Mouse (Mus musculus) layer of hippocampus, adult 18-20 months (tissue): ENCODE measurements around the gene Ranbp1. TPM values are rescaled to one million over a fixed set of nuclear protein-coding genes. Genes with fewer than 3 reads are reported as not detected.
A peak's percentile ranks its signal among the peaks of the same experiment; 100 is the strongest.
"Not testable (repeated sequence)": the region's sequence is repeated elsewhere in the genome, so short reads cannot be mapped to it uniquely, and the experiment has no call there.

Experiments used
- DNase-seq, 2 experiments: peaks; one replicate each; pipeline ENCODE4 v3.0.0; 2022; ENCODE audit warnings: low spot score in 2 of 2
- microRNA-seq, 2 experiments: library from miRNA; unstranded; fragments of <30 nt; microRNA quantifications; one replicate each; pipeline ENCODE4 v1.2.0; 2021
- total RNA-seq, 2 experiments: library from RNA; stranded (reverse); gene quantifications; 2 replicates each; pipeline ENCODE4 v1.2.3; 2021

Ranbp1 gene
- total RNA-seq, 2 experiments from 2014 or later, result 88.9 to 95.6 TPM

GRCm38 (mm10) chr16:18203430-18204091 is 45.0 kb downstream of the Ranbp1 start:
- no peak for DNase-seq

GRCm38 (mm10) chr16:18202061-18202460 is 46.5 kb downstream of the Ranbp1 start:
- DNase-seq, result no peak

- no peak for DNase-seq
These were observed 46.9 kb downstream of the Ranbp1 start for GRCm38 (mm10) chr16:18201620-18202019.

- no peak for DNase-seq
These were observed 48.5 kb downstream of the Ranbp1 start for GRCm38 (mm10) chr16:18200062-18200461.

GRCm38 (mm10) chr16:18198365-18199098 is 50.0 kb downstream of the Ranbp1 start:
- DNase-seq, result no peak

GRCm38 (mm10) chr16:18197881-18198280 is 50.7 kb downstream of the Ranbp1 start:
- DNase-seq, result no peak

GRCm38 (mm10) chr16:18195561-18195960 is 53.0 kb downstream of the Ranbp1 start:
- not testable (repeated sequence) for DNase-seq

- DNase-seq, result peak in 1 of 2 experiments; percentile 66
These were observed 53.5 kb downstream of the Ranbp1 start for GRCm38 (mm10) chr16:18195068-18195467.

GRCm38 (mm10) chr16:18194208-18194985 is 54.1 kb downstream of the Ranbp1 start:
- DNase-seq, result peak in 1 of 2 experiments; percentile 37

- no peak for DNase-seq
These were observed 57.5 kb downstream of the Ranbp1 start for GRCm38 (mm10) chr16:18191006-18191405.

Small RNA genes within 50 kb of the gene (microRNA-seq; reads per million reads assigned to microRNA genes)
- gene Gm24572 (0 reads per million in 2 experiments), gene Mir1306 (190 to 204 reads per million in 2 experiments)

Other genes starting within 250 kb of the Ranbp1 start
- 10 to 100 TPM; 71.2 to 76.7 TPM for gene Dgcr6, start 195.9 kb downstream of the Ranbp1 start, total RNA-seq
- gene Prodh, start 158.5 kb downstream of the Ranbp1 start, total RNA-seq, result 10 to 100 TPM; 41.1 to 45.8 TPM
- 100 to 1,000 TPM; 108 to 117 TPM for gene Rtn4r, start 121.1 kb downstream of the Ranbp1 start, total RNA-seq
- gene Ccdc188, start 30.9 kb downstream of the Ranbp1 start, total RNA-seq, result not detected
- 10 to 100 TPM; 69.4 to 75.9 TPM for gene Zdhhc8, start 13.6 kb downstream of the Ranbp1 start, total RNA-seq
- 10 to 100 TPM; 50.7 to 53.0 TPM for gene Trmt2a, start 53 bp downstream of the Ranbp1 start, total RNA-seq
- not detected for gene Gm49776, start 9.6 kb upstream of the Ranbp1 start, total RNA-seq
- 10 to 100 TPM; 35.7 to 43.0 TPM for gene Dgcr8, start 40.5 kb upstream of the Ranbp1 start, total RNA-seq
- 100 to 1,000 TPM; 102 to 116 TPM for gene Tango2, start 99.4 kb upstream of the Ranbp1 start, total RNA-seq
- gene Arvcf, start 99.5 kb upstream of the Ranbp1 start, total RNA-seq, result 10 to 100 TPM; 33.2 to 38.6 TPM
- 10 to 100 TPM; 15.3 to 22.4 TPM for gene Txnrd2, start 177.7 kb upstream of the Ranbp1 start, total RNA-seq
- 10 to 100 TPM; 78.2 to 82.4 TPM for gene Comt, start 178.1 kb upstream of the Ranbp1 start, total RNA-seq
- gene Gnb1l, start 250.0 kb upstream of the Ranbp1 start, total RNA-seq, result 1 to 10 TPM; 6.3 to 6.9 TPM